Mouse (Mus musculus) G1E-ER4 (cell line): ENCODE measurements around the gene Eps8l1. TPM values are rescaled to one million over a fixed set of nuclear protein-coding genes. Genes with fewer than 3 reads are reported as not detected.
"Not testable (repeated sequence)": the region's sequence is repeated elsewhere in the genome, so short reads cannot be mapped to it uniquely, and the experiment has no call there.

ENCODE experiments used
- GATA1 ChIP-seq: IDR thresholded peaks from one replicate; pipeline ENCODE4 v1.8.0; 2012; ENCODE audit warnings: low read length, inconsistent platforms
- polyA plus RNA-seq: library from polyadenylated mRNA; stranded (reverse); fragments of >175 nt; gene quantifications from 2 replicates; pipeline ENCODE4 v1.2.3, GENCODE M21; 2012

The Eps8l1 gene
- polyA plus RNA-seq, 1 experiment = not detected

- no peak for TF ChIP-seq GATA1
Measured at GRCm38 (mm10) chr7:4515853-4516252, 55.4 kb downstream of the Eps8l1 start.

GRCm38 (mm10) chr7:4516332-4517050 is 56.0 kb downstream of the Eps8l1 start, which contains the start of gene Tnnt1:
TSS of gene Tnnt1 (minus strand) at chr7:4516382.
- TF ChIP-seq GATA1 = no peak

- TF ChIP-seq GATA1 = no peak
Measured at GRCm38 (mm10) chr7:4518487-4518886, 58.0 kb downstream of the Eps8l1 start.

GRCm38 (mm10) chr7:4521231-4522003 is 60.9 kb downstream of the Eps8l1 start:
- no peak for TF ChIP-seq GATA1

GRCm38 (mm10) chr7:4522292-4522691 is 61.8 kb downstream of the Eps8l1 start:
- TF ChIP-seq GATA1 = no peak

GRCm38 (mm10) chr7:4523205-4524130 is 63.0 kb downstream of the Eps8l1 start:
- TF ChIP-seq GATA1 = no peak

GRCm38 (mm10) chr7:4524212-4524922 is 63.9 kb downstream of the Eps8l1 start, which contains the start of gene Tnni3:
TSS of gene Tnni3 (minus strand) at chr7:4524229.
- TF ChIP-seq GATA1 = not testable (repeated sequence)

GRCm38 (mm10) chr7:4526341-4527301 is 66.1 kb downstream of the Eps8l1 start:
- TF ChIP-seq GATA1 = no peak

- no peak for TF ChIP-seq GATA1
Measured at GRCm38 (mm10) chr7:4527302-4527689, 66.8 kb downstream of the Eps8l1 start.

Other genes starting within 250 kb of the Eps8l1 start
- not detected in 2 replicates for gene Lilra5, start 222.9 kb upstream of the Eps8l1 start, polyA plus RNA-seq
- not detected in 2 replicates for gene Ncr1, start 123.0 kb upstream of the Eps8l1 start, polyA plus RNA-seq
- gene Gp6, start 62.9 kb upstream of the Eps8l1 start, polyA plus RNA-seq = not detected in 2 replicates
- 7.2 and 8.9 TPM in 2 replicates for gene Rdh13, start 15.0 kb upstream of the Eps8l1 start, polyA plus RNA-seq
- gene Ppp1r12c, start 41.0 kb downstream of the Eps8l1 start, polyA plus RNA-seq = 166 and 206 TPM in 2 replicates
- gene Tnnt1, start 55.7 kb downstream of the Eps8l1 start, polyA plus RNA-seq = 0.11 and 0.14 TPM in 2 replicates
- gene Tnni3, start 63.6 kb downstream of the Eps8l1 start, polyA plus RNA-seq = 0.81 and 1.2 TPM in 2 replicates
- 0.03 TPM in 1 of 2 replicates, not detected in the other for gene Dnaaf3, start 71.8 kb downstream of the Eps8l1 start, polyA plus RNA-seq
- not detected in 2 replicates for gene Syt5, start 86.9 kb downstream of the Eps8l1 start, polyA plus RNA-seq
- gene Ptprh, start 143.4 kb downstream of the Eps8l1 start, polyA plus RNA-seq = not detected in 2 replicates
- gene Tmem86b, start 170.7 kb downstream of the Eps8l1 start, polyA plus RNA-seq = 2.8 and 3.7 TPM in 2 replicates
- gene Ppp6r1, start 198.3 kb downstream of the Eps8l1 start, polyA plus RNA-seq = 272 and 281 TPM in 2 replicates
- gene Hspbp1, start 224.4 kb downstream of the Eps8l1 start, polyA plus RNA-seq = 234 and 302 TPM in 2 replicates
- not detected in 2 replicates for gene Brsk1, start 229.9 kb downstream of the Eps8l1 start, polyA plus RNA-seq